Mouse (Mus musculus) cortical plate, adult 2 months (tissue): ENCODE results near the gene Ptprd.

Experiments
- CTCF ChIP-seq: fragments of 200-500 bp; IDR thresholded peaks from 2 replicates; pipeline ENCODE4 v1.5.1; 2011; ENCODE audit warnings: mild to moderate bottlenecking, control low read depth, low read length; ENCODE audit not compliant: insufficient read depth; ENCODE audit errors: extremely low read depth
- POLR2A ChIP-seq: fragments of 200-500 bp; IDR thresholded peaks from 2 replicates; pipeline ENCODE4 v1.6.1; 2011; ENCODE audit warnings: mild to moderate bottlenecking, low read length, control low read depth; ENCODE audit not compliant: insufficient read depth; ENCODE audit errors: extremely low read depth

DNA sequence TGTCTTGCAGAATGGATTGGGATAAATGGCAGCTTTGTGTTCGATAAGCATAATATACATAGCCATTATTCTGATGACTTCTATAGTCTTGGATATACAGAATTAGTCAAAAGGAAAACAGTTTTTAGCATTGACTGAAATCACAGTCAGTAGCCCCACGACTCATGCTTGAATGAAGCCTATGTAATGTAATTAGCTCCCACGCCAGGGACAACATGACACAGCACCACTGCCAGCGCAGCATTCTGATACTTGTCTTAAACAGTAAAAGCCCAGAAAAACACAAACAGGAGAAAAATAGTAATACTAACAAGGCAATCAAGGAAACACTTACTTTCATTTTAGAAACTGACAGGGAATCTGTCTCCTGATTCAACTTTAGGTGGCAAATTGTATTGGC is 677.2 kb downstream of the Ptprd start:
- TF ChIP-seq CTCF: no peak
- TF ChIP-seq POLR2A: no peak
